Mouse (Mus musculus) intestine, embryonic 15.5 days (tissue): ENCODE measurements around the gene 4933405O20Rik. TPM values are rescaled to one million over a fixed set of nuclear protein-coding genes. Genes with fewer than 3 reads are reported as not detected.

Source experiments
- ATAC-seq: fragments of 200-750 bp; cut with Nextera tagmentation; 2 replicates; pipeline ENCODE4 v1.8.0; 2017; ENCODE audit warnings: moderate TSS enrichment, moderate library complexity
- H3K27ac ChIP-seq: fragments of 300-500 bp; sonication (generic); 2 replicates; pipeline ENCODE4 v1.5.1; 2015; ENCODE audit warnings: mild to moderate bottlenecking, inconsistent platforms
- H3K27me3 ChIP-seq: fragments of 300-500 bp; sonication (generic); replicated peaks from 2 replicates; pipeline ENCODE4 v1.6.1; 2015; ENCODE audit warnings: inconsistent platforms
- H3K36me3 ChIP-seq: fragments of 300-500 bp; sonication (generic); 2 replicates; pipeline ENCODE4 v1.6.1; 2015; ENCODE audit warnings: inconsistent platforms
- H3K4me1 ChIP-seq: fragments of 300-500 bp; sonication (generic); replicated peaks from 2 replicates; pipeline ENCODE4 v1.6.1; 2015; ENCODE audit warnings: inconsistent platforms
- H3K4me2 ChIP-seq: fragments of 300-500 bp; sonication (generic); replicated peaks from 2 replicates; pipeline ENCODE4 v1.6.1; 2015; ENCODE audit warnings: mild to moderate bottlenecking, inconsistent platforms
- H3K4me3 ChIP-seq: fragments of 300-500 bp; sonication (generic); replicated peaks from 2 replicates; pipeline ENCODE4 v1.5.1; 2015; ENCODE audit warnings: inconsistent platforms
- H3K9ac ChIP-seq: fragments of 300-500 bp; sonication (generic); 2 replicates; pipeline ENCODE4 v1.6.1; 2015; ENCODE audit warnings: inconsistent platforms
- H3K9me3 ChIP-seq: fragments of 300-500 bp; sonication (generic); 2 replicates; pipeline ENCODE4 v1.6.1; 2016; ENCODE audit warnings: inconsistent platforms
- WGBS: fragments of 180-500 bp; shearing (Covaris S2); methylation state at CpG from one replicate; pipeline ENCODE4 v1.1.7; 2015; 5-methylcytosine and 5-hydroxymethylcytosine counted together
- polyA plus RNA-seq: library from polyadenylated mRNA; unstranded; fragments of >200 nt; fragmentation: Nextera tagmentation; extraction: Ambion mirVana; gene quantifications from 2 replicates; pipeline ENCODE4 v1.2.1, GENCODE M21; 2015

4933405O20Rik gene
- not detected in 2 replicates for polyA plus RNA-seq

DNA sequence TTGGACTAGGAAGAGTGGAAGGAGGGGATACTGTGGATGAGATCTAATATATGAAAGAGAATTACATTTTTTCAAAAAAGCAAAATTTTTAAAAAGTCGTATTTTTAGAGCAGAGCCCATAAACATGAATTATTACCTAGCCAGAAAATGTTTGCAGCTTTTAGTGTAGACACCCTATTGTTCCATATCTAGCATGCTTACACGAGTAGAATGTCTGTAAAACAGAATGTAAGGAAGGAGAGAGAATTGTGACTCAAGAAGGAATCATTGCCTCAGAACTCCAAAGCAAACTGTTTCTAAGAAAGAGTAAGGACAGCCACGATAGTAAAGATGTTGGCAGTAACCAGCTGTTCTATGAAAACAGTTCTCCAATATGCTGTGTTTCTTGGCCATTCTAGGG, at the start of gene 4933405O20Rik:
Gene 4933405O20Rik (plus strand): TSS at position 301 of the 400 bp plus-strand sequence.
- no peaks in the 10 kb centered on the region for H3K36me3 ChIP-seq
- H3K4me3 ChIP-seq = no peak within 1 kb of the TSS
- H3K9me3 ChIP-seq = no peaks in the 10 kb centered on the region
- H3K27ac ChIP-seq = no peak within 1 kb of the TSS
- no peaks in the 10 kb centered on the region for H3K4me1 ChIP-seq
- 64% methylated on average over 3 of the region's 3 CpGs for WGBS
- no peaks in the 10 kb centered on the region for H3K27me3 ChIP-seq
- H3K4me2 ChIP-seq = no peak within 1 kb of the TSS
- no peak for ATAC-seq
- no peak within 1 kb of the TSS for H3K9ac ChIP-seq

DNA sequence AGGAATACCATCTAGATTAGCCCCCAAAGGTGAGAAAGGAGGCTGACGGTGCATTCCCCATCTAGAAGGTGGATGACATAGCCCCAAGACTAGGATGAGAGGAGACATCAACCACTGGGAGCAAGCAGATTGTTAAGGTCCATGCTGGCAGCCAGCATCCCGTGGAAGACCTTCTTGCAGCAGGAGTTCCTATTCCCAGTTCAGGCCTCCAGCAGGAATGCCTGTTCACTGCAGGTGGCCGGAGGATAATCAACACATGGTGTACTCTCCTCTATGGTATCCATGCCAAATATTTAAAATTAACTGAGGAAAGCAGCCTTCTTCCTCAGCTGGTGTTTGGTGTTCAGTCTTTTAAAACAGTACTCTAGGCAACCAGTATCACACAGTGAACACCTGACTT, 49.4 kb upstream of the 4933405O20Rik start:
- ATAC-seq = no peak
- no peak overlapping the region for H3K27ac ChIP-seq

GRCm38 (mm10) chr7:50551426-50551825, 47.6 kb upstream of the 4933405O20Rik start:
- Histone ChIP-seq H3K4me3 (no peak overlapping the region), H3K4me2 (no peak overlapping the region), H3K27ac (no peak overlapping the region), H3K9me3 (no peaks in the 10 kb centered on the region), H3K36me3 (no peaks in the 10 kb centered on the region), H3K27me3 (no peaks in the 10 kb centered on the region), H3K4me1 (no peaks in the 10 kb centered on the region), H3K9ac (no peak overlapping the region)
- ATAC-seq = no peak
- WGBS = 78% methylated on average over 4 of the region's 4 CpGs

More for the DNA sequence above, 49.4 kb upstream of the 4933405O20Rik start:
- no peaks in the 10 kb centered on the region for H3K4me1 ChIP-seq
- 77% methylated on average over 3 of the region's 3 CpGs for WGBS
- no peak overlapping the region for H3K4me3 ChIP-seq
- H3K9me3 ChIP-seq = no peaks in the 10 kb centered on the region
- no peaks in the 10 kb centered on the region for H3K36me3 ChIP-seq
- no peaks in the 10 kb centered on the region for H3K27me3 ChIP-seq
- no peak overlapping the region for H3K4me2 ChIP-seq
- no peak overlapping the region for H3K9ac ChIP-seq

GRCm38 (mm10) chr7:50562708-50563107, 36.3 kb upstream of the 4933405O20Rik start:
- H3K4me1 ChIP-seq = no peaks in the 10 kb centered on the region
- H3K36me3 ChIP-seq = no peaks in the 10 kb centered on the region

DNA sequence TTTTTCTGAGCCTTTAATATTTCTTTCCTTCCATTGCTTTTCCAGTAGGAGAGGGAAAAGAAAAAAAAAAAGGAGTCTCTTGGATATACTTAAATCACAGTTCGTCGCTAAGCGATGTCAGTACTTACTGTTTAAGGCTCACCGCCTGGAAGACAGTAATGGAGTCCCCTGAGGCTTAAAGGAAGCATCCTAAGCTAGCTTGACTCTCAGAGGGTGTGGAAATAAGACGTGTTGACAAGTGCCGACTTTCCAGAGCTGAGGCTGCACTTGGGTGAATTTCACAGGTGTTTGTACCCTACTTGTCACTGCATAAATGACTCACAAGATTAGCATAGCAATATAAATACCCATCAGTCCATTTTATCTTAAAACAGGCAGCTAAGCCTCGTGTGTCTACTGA, 25.1 kb upstream of the 4933405O20Rik start:
- H3K4me1 ChIP-seq = no peaks in the 10 kb centered on the region
- no peak overlapping the region for H3K27ac ChIP-seq
- H3K36me3 ChIP-seq = no peaks in the 10 kb centered on the region
- no peaks in the 10 kb centered on the region for H3K9me3 ChIP-seq
- H3K9ac ChIP-seq = no peak overlapping the region
- no peak for ATAC-seq
- no peaks in the 10 kb centered on the region for H3K27me3 ChIP-seq
- H3K4me2 ChIP-seq = no peak overlapping the region
- WGBS = 74% methylated on average over 7 of the region's 7 CpGs
- H3K4me3 ChIP-seq = no peak overlapping the region

More at GRCm38 (mm10) chr7:50562708-50563107, 36.3 kb upstream of the 4933405O20Rik start:
- WGBS = 87% methylated on average over 3 of the region's 3 CpGs
- ATAC-seq = no peak
- Histone ChIP-seq H3K27ac (no peak overlapping the region), H3K9me3 (no peaks in the 10 kb centered on the region), H3K27me3 (no peaks in the 10 kb centered on the region), H3K9ac (no peak overlapping the region), H3K4me3 (no peak overlapping the region), H3K4me2 (no peak overlapping the region)

GRCm38 (mm10) chr7:50588642-50589424, 10.2 kb upstream of the 4933405O20Rik start:
- no peak overlapping the region for H3K27ac ChIP-seq
- H3K9ac ChIP-seq = no peak overlapping the region
- H3K4me1 ChIP-seq = no peaks in the 10 kb centered on the region
- 70% methylated on average over 8 of the region's 8 CpGs for WGBS
- H3K36me3 ChIP-seq = no peaks in the 10 kb centered on the region
- H3K27me3 ChIP-seq = no peaks in the 10 kb centered on the region
- H3K9me3 ChIP-seq = no peaks in the 10 kb centered on the region
- H3K4me2 ChIP-seq = no peak overlapping the region
- H3K4me3 ChIP-seq = no peak overlapping the region
- ATAC-seq = no peak

DNA sequence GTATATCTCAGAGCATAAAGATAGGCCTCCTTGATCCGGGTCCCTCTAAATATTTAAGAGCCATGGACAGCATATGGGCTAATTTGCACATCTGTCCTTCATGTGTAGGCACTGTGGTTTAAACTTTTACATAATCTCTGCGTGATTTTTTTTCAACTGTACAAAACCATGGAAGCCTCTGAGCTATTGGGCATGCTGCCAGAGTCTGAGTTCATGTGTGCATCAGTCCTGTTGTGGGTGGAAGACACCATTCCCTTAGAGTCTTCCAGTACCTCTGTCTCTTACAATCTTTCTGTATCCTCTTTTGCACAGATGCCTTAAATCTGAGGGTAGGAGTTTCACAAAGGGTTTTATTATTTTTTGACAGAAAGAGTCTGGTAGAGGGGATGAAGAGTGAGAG, 15.1 kb downstream of the 4933405O20Rik start:
- H3K4me2 ChIP-seq = no peak overlapping the region
- no peak for ATAC-seq
- 76% methylated on average over 2 of the region's 2 CpGs for WGBS
- H3K9ac ChIP-seq = no peak overlapping the region
- H3K27me3 ChIP-seq = no peaks in the 10 kb centered on the region
- no peaks in the 10 kb centered on the region for H3K4me1 ChIP-seq
- no peak overlapping the region for H3K27ac ChIP-seq
- no peak overlapping the region for H3K4me3 ChIP-seq
- no peaks in the 10 kb centered on the region for H3K36me3 ChIP-seq
- no peaks in the 10 kb centered on the region for H3K9me3 ChIP-seq

DNA sequence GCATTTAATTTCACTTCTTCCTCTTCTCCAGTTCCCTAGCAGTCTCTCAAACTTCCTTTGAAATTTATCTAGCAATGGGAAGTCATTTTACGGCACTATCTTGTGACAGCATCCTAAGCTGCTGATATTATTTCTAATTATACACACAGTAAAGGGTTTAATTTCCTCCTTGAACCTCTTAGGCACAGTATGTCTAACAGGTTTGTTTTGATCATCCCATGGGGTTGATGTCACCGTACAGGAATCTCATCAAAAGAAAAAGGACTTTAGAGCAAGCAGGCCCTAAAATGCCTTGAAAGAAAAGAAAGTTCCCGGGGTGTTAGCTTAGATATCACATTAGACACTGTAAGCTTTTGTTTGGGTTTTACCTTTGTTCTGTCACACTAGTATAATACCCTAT, 30.2 kb downstream of the 4933405O20Rik start:
- 64% methylated on average over 3 of the region's 3 CpGs for WGBS
- Histone ChIP-seq H3K27me3 (no peaks in the 10 kb centered on the region), H3K4me3 (no peak overlapping the region), H3K4me2 (no peak overlapping the region), H3K27ac (no peak overlapping the region), H3K9ac (no peak overlapping the region), H3K36me3 (no peaks in the 10 kb centered on the region), H3K4me1 (no peaks in the 10 kb centered on the region), H3K9me3 (no peaks in the 10 kb centered on the region)
- ATAC-seq = no peak

GRCm38 (mm10) chr7:50633147-50633546, 34.2 kb downstream of the 4933405O20Rik start:
- Histone ChIP-seq H3K9me3 (no peaks in the 10 kb centered on the region), H3K27me3 (no peaks in the 10 kb centered on the region), H3K27ac (no peak overlapping the region), H3K4me1 (no peaks in the 10 kb centered on the region), H3K4me3 (no peak overlapping the region), H3K9ac (no peak overlapping the region), H3K4me2 (no peak overlapping the region), H3K36me3 (no peaks in the 10 kb centered on the region)
- WGBS = 76% methylated on average over 2 of the region's 2 CpGs
- ATAC-seq = no peak
